Mouse (Mus musculus): ENCODE measurements around the gene Ampd3. TPM values are rescaled to one million over a fixed set of nuclear protein-coding genes. Genes with fewer than 3 reads are reported as not detected.

Gene Ampd3
- polyA plus RNA-seq, 1 experiment from 2014 or later: 1.5 TPM

- Histone ChIP-seq H3K9me3 (no peaks in the 10 kb centered on the region), H3K36me3 (replicated peaks) (no peaks in the 10 kb centered on the region), H3K4me1 (peaks cover 41% of the 10 kb centered on the region), H3K4me3 (no peak overlapping the region), H3K27ac (replicated peaks) (no peak overlapping the region; the same call in 1 of the 2 replicates), H3K27me3 (replicated peaks; ENCODE audit: low read depth, poor library complexity, severe bottlenecking) (peaks cover 34% of the 10 kb centered on the region)
- WGBS: 47% methylated on average over 14 of the region's 14 CpGs
- DNase-seq (ENCODE audit: low spot score): no peak
Measured at GRCm38 (mm10) chr7:110773204-110774002, 5.4 kb downstream of the Ampd3 start.

- Histone ChIP-seq H3K36me3 (replicated peaks) (no peaks in the 10 kb centered on the region), H3K9me3 (no peaks in the 10 kb centered on the region), H3K4me3 (no peak overlapping the region), H3K27me3 (replicated peaks; ENCODE audit: low read depth, poor library complexity, severe bottlenecking) (peaks cover 27% of the 10 kb centered on the region), H3K4me1 (peaks cover 34% of the 10 kb centered on the region), H3K27ac (replicated peaks) (0 out of 2 replicates have a peak overlapping the region, but pooled peaks have one; percentile 11)
- WGBS: 90% methylated on average over 1 of the region's 1 CpGs
- DNase-seq (ENCODE audit: low spot score): no peak
Measured at GRCm38 (mm10) chr7:110774077-110774476, 6.1 kb downstream of the Ampd3 start.

GRCm38 (mm10) chr7:110774674-110775073, 6.7 kb downstream of the Ampd3 start:
- no peaks in the 10 kb centered on the region for H3K36me3 ChIP-seq (replicated peaks)
- no peaks in the 10 kb centered on the region for H3K9me3 ChIP-seq
- H3K27ac ChIP-seq (replicated peaks): no peak overlapping the region
- peaks cover 34% of the 10 kb centered on the region for H3K4me1 ChIP-seq
- DNase-seq (ENCODE audit: low spot score): no peak
- H3K4me3 ChIP-seq: no peak overlapping the region
- H3K27me3 ChIP-seq (replicated peaks; ENCODE audit: low read depth, poor library complexity, severe bottlenecking): peaks cover 21% of the 10 kb centered on the region
- 84% methylated on average over 8 of the region's 8 CpGs for WGBS

- no peak overlapping the region for H3K4me3 ChIP-seq
- no peak for DNase-seq (ENCODE audit: low spot score)
- H3K27me3 ChIP-seq (replicated peaks; ENCODE audit: low read depth, poor library complexity, severe bottlenecking): peaks cover 1% of the 10 kb centered on the region; the same call in 1 of the 2 replicates
- no peaks in the 10 kb centered on the region for H3K9me3 ChIP-seq
- no peaks in the 10 kb centered on the region for H3K36me3 ChIP-seq (replicated peaks)
- peaks cover 51% of the 10 kb centered on the region for H3K4me1 ChIP-seq
- WGBS: 79% methylated on average over 18 of the region's 18 CpGs
- H3K27ac ChIP-seq (replicated peaks): peak overlapping the region; percentile 35
Measured at GRCm38 (mm10) chr7:110777146-110778001, 9.4 kb downstream of the Ampd3 start.

- no peak overlapping the region for H3K4me3 ChIP-seq
- WGBS: 94% methylated on average over 7 of the region's 7 CpGs
- H3K27ac ChIP-seq (replicated peaks): no peak overlapping the region
- no peak for DNase-seq (ENCODE audit: low spot score)
- no peaks in the 10 kb centered on the region for H3K9me3 ChIP-seq
- H3K4me1 ChIP-seq: peaks cover 53% of the 10 kb centered on the region
- H3K27me3 ChIP-seq (replicated peaks; ENCODE audit: low read depth, poor library complexity, severe bottlenecking): no peaks in the 10 kb centered on the region
- H3K36me3 ChIP-seq (replicated peaks): no peaks in the 10 kb centered on the region
Measured at GRCm38 (mm10) chr7:110778933-110779332, 10.9 kb downstream of the Ampd3 start.

- Histone ChIP-seq H3K36me3 (replicated peaks) (no peaks in the 10 kb centered on the region), H3K4me1 (peaks cover 54% of the 10 kb centered on the region), H3K27me3 (replicated peaks; ENCODE audit: low read depth, poor library complexity, severe bottlenecking) (no peaks in the 10 kb centered on the region), H3K4me3 (no peak overlapping the region), H3K9me3 (no peaks in the 10 kb centered on the region), H3K27ac (replicated peaks) (no peak overlapping the region)
- DNase-seq (ENCODE audit: low spot score): no peak
- WGBS: 86% methylated on average over 8 of the region's 8 CpGs
Measured at GRCm38 (mm10) chr7:110779605-110780111, 11.7 kb downstream of the Ampd3 start.

GRCm38 (mm10) chr7:110780520-110780919, 12.5 kb downstream of the Ampd3 start:
- DNase-seq (ENCODE audit: low spot score): no peak
- H3K27ac ChIP-seq (replicated peaks): no peak overlapping the region
- no peaks in the 10 kb centered on the region for H3K27me3 ChIP-seq (replicated peaks; ENCODE audit: low read depth, poor library complexity, severe bottlenecking)
- peaks cover 63% of the 10 kb centered on the region for H3K4me1 ChIP-seq
- H3K36me3 ChIP-seq (replicated peaks): no peaks in the 10 kb centered on the region
- 87% methylated on average over 4 of the region's 4 CpGs for WGBS
- H3K9me3 ChIP-seq: no peaks in the 10 kb centered on the region
- H3K4me3 ChIP-seq: no peak overlapping the region

GRCm38 (mm10) chr7:110781231-110781711, 13.3 kb downstream of the Ampd3 start:
- DNase-seq (ENCODE audit: low spot score): no peak
- H3K27ac ChIP-seq (replicated peaks): no peak overlapping the region
- H3K27me3 ChIP-seq (replicated peaks; ENCODE audit: low read depth, poor library complexity, severe bottlenecking): no peaks in the 10 kb centered on the region
- H3K4me3 ChIP-seq: no peak overlapping the region
- no peaks in the 10 kb centered on the region for H3K9me3 ChIP-seq
- WGBS: 80% methylated on average over 2 of the region's 2 CpGs
- H3K4me1 ChIP-seq: peaks cover 69% of the 10 kb centered on the region
- no peaks in the 10 kb centered on the region for H3K36me3 ChIP-seq (replicated peaks)

- no peaks in the 10 kb centered on the region for H3K27me3 ChIP-seq (replicated peaks; ENCODE audit: low read depth, poor library complexity, severe bottlenecking)
- WGBS: 70% methylated on average over 7 of the region's 7 CpGs
- H3K9me3 ChIP-seq: no peaks in the 10 kb centered on the region
- DNase-seq (ENCODE audit: low spot score): no peak
- H3K4me1 ChIP-seq: peaks cover 65% of the 10 kb centered on the region
- no peaks in the 10 kb centered on the region for H3K36me3 ChIP-seq (replicated peaks)
- H3K4me3 ChIP-seq: no peak overlapping the region
- H3K27ac ChIP-seq (replicated peaks): no peak overlapping the region
Measured at GRCm38 (mm10) chr7:110782135-110782534, 14.1 kb downstream of the Ampd3 start.

GRCm38 (mm10) chr7:110782845-110783478, 15.0 kb downstream of the Ampd3 start:
- Histone ChIP-seq H3K27ac (replicated peaks) (no peak overlapping the region), H3K4me3 (no peak overlapping the region), H3K4me1 (peaks cover 58% of the 10 kb centered on the region), H3K9me3 (no peaks in the 10 kb centered on the region), H3K27me3 (replicated peaks; ENCODE audit: low read depth, poor library complexity, severe bottlenecking) (no peaks in the 10 kb centered on the region), H3K36me3 (replicated peaks) (no peaks in the 10 kb centered on the region)
- WGBS: 45% methylated on average over 10 of the region's 10 CpGs
- DNase-seq (ENCODE audit: low spot score): peak; percentile 30

GRCm38 (mm10) chr7:110784965-110785364, 17.0 kb downstream of the Ampd3 start:
- Histone ChIP-seq H3K4me1 (peaks cover 53% of the 10 kb centered on the region), H3K27ac (replicated peaks) (peak overlapping the region; percentile 40; the same call in 1 of the 2 replicates), H3K4me3 (no peak overlapping the region), H3K27me3 (replicated peaks; ENCODE audit: low read depth, poor library complexity, severe bottlenecking) (no peaks in the 10 kb centered on the region), H3K36me3 (replicated peaks) (no peaks in the 10 kb centered on the region), H3K9me3 (no peaks in the 10 kb centered on the region)
- DNase-seq (ENCODE audit: low spot score): no peak
- 69% methylated on average over 8 of the region's 8 CpGs for WGBS

- no peaks in the 10 kb centered on the region for H3K27me3 ChIP-seq (replicated peaks; ENCODE audit: low read depth, poor library complexity, severe bottlenecking)
- 60% methylated on average over 3 of the region's 3 CpGs for WGBS
- H3K4me3 ChIP-seq: no peak overlapping the region
- H3K36me3 ChIP-seq (replicated peaks): no peaks in the 10 kb centered on the region
- peak overlapping the region; percentile 15; the same call in 1 of the 2 replicates for H3K27ac ChIP-seq (replicated peaks)
- no peaks in the 10 kb centered on the region for H3K9me3 ChIP-seq
- DNase-seq (ENCODE audit: low spot score): no peak
- H3K4me1 ChIP-seq: peaks cover 52% of the 10 kb centered on the region
Measured at GRCm38 (mm10) chr7:110785741-110786146, 17.7 kb downstream of the Ampd3 start.
